Mouse (Mus musculus): ENCODE results near the gene Sfr1. TPM values are rescaled to one million over a fixed set of nuclear protein-coding genes. Genes with fewer than 3 reads are reported as not detected.

Gene Sfr1
- 268 and 309 TPM in 2 replicates for polyA plus RNA-seq (2014; fragmentation: Nextera tagmentation; extraction: Ambion mirVana)

DNA sequence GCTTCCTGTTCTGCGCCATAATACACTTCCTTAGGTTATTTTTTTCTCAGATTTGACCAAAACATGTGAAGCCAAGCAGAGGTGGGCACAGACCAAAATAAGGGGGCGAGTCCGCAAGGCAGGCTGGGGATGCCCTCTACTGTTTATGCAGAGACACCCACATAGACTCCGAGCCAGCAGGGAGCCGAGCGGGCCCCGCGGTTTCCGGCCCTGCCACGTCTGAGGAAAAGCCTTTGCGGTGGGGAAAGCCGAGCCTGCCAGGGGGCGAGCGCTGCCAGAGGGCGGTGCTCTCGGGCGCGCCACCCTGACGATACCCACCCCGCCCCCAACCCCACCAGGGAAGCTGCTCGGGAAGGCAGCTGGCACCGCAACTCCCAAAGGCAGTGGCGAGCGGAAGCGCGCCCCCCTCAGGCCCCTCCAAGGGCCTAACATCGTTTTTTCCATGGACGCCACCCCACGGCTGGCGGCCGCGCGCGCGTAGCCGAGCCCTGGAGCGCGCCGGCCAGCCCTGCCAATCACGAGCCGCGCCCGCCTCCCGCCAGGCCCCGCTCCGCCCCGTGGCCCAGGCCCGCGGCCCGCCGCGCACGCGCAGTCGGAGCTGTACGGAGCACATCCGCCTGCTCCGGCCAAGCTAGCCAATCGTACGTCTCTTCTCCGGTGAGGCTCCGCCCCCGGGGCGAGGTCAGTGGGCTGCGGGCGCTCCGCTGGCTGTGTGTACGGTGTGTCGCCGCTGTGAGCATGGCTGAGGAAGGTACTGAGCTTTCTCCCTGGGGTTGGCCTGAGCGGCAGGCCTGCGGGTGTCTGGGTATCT lies at the start of gene Sfr1:
TSS of gene Sfr1 (plus strand) at position 612 of the 811 bp plus-strand sequence.
- Histone ChIP-seq H3K27me3 (ENCODE audit: control insufficient read depth, insufficient read depth, low read length) (no peaks in the 10 kb centered on the region), H3K36me3 (ENCODE audit: control insufficient read depth, insufficient read depth, low read length) (peaks cover 39% of the 10 kb centered on the region), H3K4me3 (ENCODE audit: low read length) (peak within 1 kb of the TSS; percentile 80), H3K9me3 (ENCODE audit: control insufficient read depth, low read length) (no peaks in the 10 kb centered on the region), H3K4me1 (ENCODE audit: control insufficient read depth, insufficient read depth, low read length) (peaks cover 10% of the 10 kb centered on the region), H3K27ac (ENCODE audit: low read depth, low read length) (peak within 1 kb of the TSS; percentile 97), H3K9ac (ENCODE audit: low read depth, low read length) (peak within 1 kb of the TSS; percentile 75), H3K4me2 (replicated peaks; ENCODE audit: low read depth, low read length) (peak within 1 kb of the TSS; percentile 74)
- ATAC-seq (ENCODE audit: low FRiP score, low TSS enrichment), result peak; percentile 98
- 1% methylated on average over 69 of the region's 72 CpGs for WGBS

DNA sequence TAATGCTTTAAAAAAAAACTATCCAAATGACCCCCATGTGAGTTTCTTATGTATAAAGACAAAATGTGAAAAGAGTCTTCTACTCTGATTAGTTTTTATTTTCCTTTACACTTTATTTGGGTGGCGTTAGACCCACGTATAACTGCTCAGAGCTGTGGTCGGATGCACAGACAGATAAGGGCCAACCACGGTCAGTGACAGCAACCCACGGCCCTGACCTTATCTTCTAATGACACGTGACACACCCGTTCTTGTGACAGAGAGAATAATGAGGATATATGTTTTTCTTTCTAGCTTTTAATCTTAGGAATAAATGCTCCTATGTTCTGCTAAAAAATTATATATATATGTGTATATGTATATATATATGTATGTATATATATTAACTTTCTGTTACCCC lies 41.9 kb upstream of the Sfr1 start:
- H3K27ac ChIP-seq (ENCODE audit: low read depth, low read length), result no peak overlapping the region
- no peaks in the 10 kb centered on the region for H3K27me3 ChIP-seq (ENCODE audit: control insufficient read depth, insufficient read depth, low read length)
- no peak for ATAC-seq (ENCODE audit: low FRiP score, low TSS enrichment)
- H3K9me3 ChIP-seq (ENCODE audit: control insufficient read depth, low read length), result no peaks in the 10 kb centered on the region
- H3K36me3 ChIP-seq (ENCODE audit: control insufficient read depth, insufficient read depth, low read length), result no peaks in the 10 kb centered on the region
- H3K4me2 ChIP-seq (replicated peaks; ENCODE audit: low read depth, low read length), result no peak overlapping the region
- no peaks in the 10 kb centered on the region for H3K4me1 ChIP-seq (ENCODE audit: control insufficient read depth, insufficient read depth, low read length)
- H3K9ac ChIP-seq (ENCODE audit: low read depth, low read length), result no peak overlapping the region
- WGBS, result 83% methylated on average over 7 of the region's 7 CpGs
- no peak overlapping the region for H3K4me3 ChIP-seq (ENCODE audit: low read length)

DNA sequence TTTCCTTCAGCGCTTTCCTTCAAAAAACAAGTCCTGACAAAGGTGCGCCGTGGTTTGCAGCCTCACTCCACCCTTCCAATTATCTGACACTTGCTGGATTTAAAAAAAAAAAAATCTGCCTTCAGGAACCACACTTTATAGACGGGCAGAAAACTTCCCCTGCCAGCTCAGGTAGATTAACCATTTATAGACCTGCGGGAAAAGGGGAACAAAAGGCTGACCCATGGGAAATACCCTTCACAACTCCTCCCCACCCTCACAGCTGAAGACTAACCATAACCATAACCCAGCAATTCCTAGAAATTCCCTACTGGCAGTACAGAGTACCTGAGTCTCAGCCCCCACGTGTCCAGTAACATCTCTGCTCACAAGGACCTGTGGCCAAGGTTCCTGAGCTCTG lies 39.5 kb upstream of the Sfr1 start, which contains the start of gene Col17a1:
TSS of gene Col17a1 (minus strand) at position 101 of the 400 bp plus-strand sequence.
- Histone ChIP-seq H3K9me3 (ENCODE audit: control insufficient read depth, low read length) (no peaks in the 10 kb centered on the region), H3K36me3 (ENCODE audit: control insufficient read depth, insufficient read depth, low read length) (no peaks in the 10 kb centered on the region), H3K9ac (ENCODE audit: low read depth, low read length) (no peak within 1 kb of the TSS), H3K4me3 (ENCODE audit: low read length) (no peak within 1 kb of the TSS), H3K4me1 (ENCODE audit: control insufficient read depth, insufficient read depth, low read length) (no peaks in the 10 kb centered on the region), H3K4me2 (replicated peaks; ENCODE audit: low read depth, low read length) (no peak within 1 kb of the TSS), H3K27me3 (ENCODE audit: control insufficient read depth, insufficient read depth, low read length) (no peaks in the 10 kb centered on the region), H3K27ac (ENCODE audit: low read depth, low read length) (no peak within 1 kb of the TSS)
- 66% methylated on average over 6 of the region's 6 CpGs for WGBS
- no peak for ATAC-seq (ENCODE audit: low FRiP score, low TSS enrichment)

DNA sequence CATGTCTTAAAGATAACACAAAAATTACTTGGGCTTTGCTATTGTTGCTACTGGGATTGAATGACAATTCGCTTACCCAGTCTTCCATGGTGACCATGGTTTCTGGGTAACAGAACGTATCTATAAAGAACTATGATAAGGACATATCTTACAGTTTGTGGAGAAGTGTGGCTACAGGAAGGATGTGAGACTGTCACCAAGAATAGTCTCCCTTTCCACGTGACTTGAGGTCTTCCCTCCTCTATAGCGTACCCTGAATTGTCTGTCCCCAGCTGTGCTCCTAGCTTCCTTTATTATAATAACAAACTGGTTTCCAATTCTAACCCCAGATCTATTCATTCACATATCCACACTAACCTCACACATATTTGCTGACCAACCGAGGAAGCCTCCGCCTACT lies 35.8 kb upstream of the Sfr1 start:
- H3K4me3 ChIP-seq (ENCODE audit: low read length), result no peak overlapping the region
- no peak overlapping the region for H3K27ac ChIP-seq (ENCODE audit: low read depth, low read length)
- no peaks in the 10 kb centered on the region for H3K27me3 ChIP-seq (ENCODE audit: control insufficient read depth, insufficient read depth, low read length)
- H3K4me2 ChIP-seq (replicated peaks; ENCODE audit: low read depth, low read length), result no peak overlapping the region
- H3K4me1 ChIP-seq (ENCODE audit: control insufficient read depth, insufficient read depth, low read length), result 0 out of 2 replicates have a peak, but pooled peaks cover 5% of the 10 kb centered on the region
- H3K36me3 ChIP-seq (ENCODE audit: control insufficient read depth, insufficient read depth, low read length), result no peaks in the 10 kb centered on the region
- no peaks in the 10 kb centered on the region for H3K9me3 ChIP-seq (ENCODE audit: control insufficient read depth, low read length)
- no peak for ATAC-seq (ENCODE audit: low FRiP score, low TSS enrichment)
- 89% methylated on average over 6 of the region's 6 CpGs for WGBS
- no peak overlapping the region for H3K9ac ChIP-seq (ENCODE audit: low read depth, low read length)

DNA sequence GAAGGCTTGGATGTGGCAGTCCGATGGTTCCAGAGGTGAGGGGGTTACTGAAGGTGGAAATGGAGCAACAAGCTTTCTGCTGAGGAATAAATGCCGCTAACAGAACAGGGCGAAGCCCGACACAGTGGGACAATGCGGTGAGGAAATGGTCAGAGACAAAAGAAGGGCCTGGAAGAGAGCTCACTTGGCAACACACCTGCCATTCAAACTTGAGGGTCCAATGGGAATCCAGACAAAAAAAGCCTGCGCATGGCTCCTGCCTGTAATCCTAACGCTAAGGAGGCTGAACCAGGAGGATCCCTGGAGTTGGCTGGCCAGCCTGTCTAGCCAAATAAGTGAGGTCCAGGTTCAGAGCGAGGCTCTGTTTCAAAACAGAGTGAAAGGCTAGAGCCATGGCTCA lies 35.1 kb upstream of the Sfr1 start:
- no peak overlapping the region for H3K9ac ChIP-seq (ENCODE audit: low read depth, low read length)
- no peaks in the 10 kb centered on the region for H3K36me3 ChIP-seq (ENCODE audit: control insufficient read depth, insufficient read depth, low read length)
- 0 out of 2 replicates have a peak, but pooled peaks cover 5% of the 10 kb centered on the region for H3K4me1 ChIP-seq (ENCODE audit: control insufficient read depth, insufficient read depth, low read length)
- no peak overlapping the region for H3K27ac ChIP-seq (ENCODE audit: low read depth, low read length)
- WGBS, result 91% methylated on average over 8 of the region's 8 CpGs
- no peak for ATAC-seq (ENCODE audit: low FRiP score, low TSS enrichment)
- H3K9me3 ChIP-seq (ENCODE audit: control insufficient read depth, low read length), result no peaks in the 10 kb centered on the region
- H3K4me2 ChIP-seq (replicated peaks; ENCODE audit: low read depth, low read length), result no peak overlapping the region
- H3K27me3 ChIP-seq (ENCODE audit: control insufficient read depth, insufficient read depth, low read length), result no peaks in the 10 kb centered on the region
- no peak overlapping the region for H3K4me3 ChIP-seq (ENCODE audit: low read length)

DNA sequence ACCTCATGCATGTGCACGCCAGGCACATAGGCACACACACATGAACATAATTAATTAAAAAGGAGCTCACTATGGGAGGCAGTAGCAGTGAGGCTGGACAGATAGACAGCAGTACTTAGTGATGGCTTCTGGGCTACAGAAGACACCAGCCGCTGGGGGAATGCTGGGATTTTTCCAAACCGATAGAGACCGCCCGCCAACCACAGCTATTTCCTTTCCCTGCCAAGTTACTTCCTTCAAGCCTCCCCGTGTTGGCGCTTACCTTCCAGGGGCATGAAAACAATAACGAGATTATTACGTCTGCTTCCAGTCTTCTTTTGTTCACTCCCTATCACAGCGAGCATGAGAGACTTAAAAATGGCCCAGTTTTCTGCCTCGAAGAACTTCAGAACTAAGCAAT lies 34.4 kb upstream of the Sfr1 start:
- Histone ChIP-seq H3K9me3 (ENCODE audit: control insufficient read depth, low read length) (no peaks in the 10 kb centered on the region), H3K4me1 (ENCODE audit: control insufficient read depth, insufficient read depth, low read length) (0 out of 2 replicates have a peak, but pooled peaks cover 5% of the 10 kb centered on the region), H3K27ac (ENCODE audit: low read depth, low read length) (no peak overlapping the region), H3K4me3 (ENCODE audit: low read length) (no peak overlapping the region), H3K9ac (ENCODE audit: low read depth, low read length) (no peak overlapping the region), H3K36me3 (ENCODE audit: control insufficient read depth, insufficient read depth, low read length) (no peaks in the 10 kb centered on the region), H3K4me2 (replicated peaks; ENCODE audit: low read depth, low read length) (no peak overlapping the region), H3K27me3 (ENCODE audit: control insufficient read depth, insufficient read depth, low read length) (no peaks in the 10 kb centered on the region)
- 93% methylated on average over 11 of the region's 11 CpGs for WGBS
- no peak for ATAC-seq (ENCODE audit: low FRiP score, low TSS enrichment)

DNA sequence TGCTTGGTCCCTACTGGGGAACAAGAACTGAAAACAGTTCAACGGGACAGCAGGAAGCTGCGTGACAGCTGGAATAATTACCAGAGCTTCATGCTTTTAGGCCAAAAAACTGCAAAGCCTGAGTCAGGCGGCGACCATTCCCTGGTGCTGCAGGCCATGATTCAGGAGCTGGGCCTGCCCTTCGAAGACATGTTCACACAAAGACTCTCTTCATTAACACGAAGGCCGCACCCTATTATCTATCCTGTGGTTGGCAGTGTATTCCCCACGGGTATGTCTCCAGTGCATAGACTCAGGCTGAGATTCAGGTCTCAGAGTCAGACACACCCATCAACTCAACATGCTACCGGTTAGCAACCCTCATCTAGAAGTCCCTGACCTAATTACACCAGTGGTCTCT lies 33.2 kb upstream of the Sfr1 start:
- WGBS, result 72% methylated on average over 9 of the region's 9 CpGs
- Histone ChIP-seq H3K4me1 (ENCODE audit: control insufficient read depth, insufficient read depth, low read length) (0 out of 2 replicates have a peak, but pooled peaks cover 5% of the 10 kb centered on the region), H3K9ac (ENCODE audit: low read depth, low read length) (no peak overlapping the region), H3K27me3 (ENCODE audit: control insufficient read depth, insufficient read depth, low read length) (no peaks in the 10 kb centered on the region), H3K9me3 (ENCODE audit: control insufficient read depth, low read length) (no peaks in the 10 kb centered on the region), H3K4me2 (replicated peaks; ENCODE audit: low read depth, low read length) (no peak overlapping the region), H3K4me3 (ENCODE audit: low read length) (no peak overlapping the region), H3K36me3 (ENCODE audit: control insufficient read depth, insufficient read depth, low read length) (no peaks in the 10 kb centered on the region), H3K27ac (ENCODE audit: low read depth, low read length) (no peak overlapping the region)
- ATAC-seq (ENCODE audit: low FRiP score, low TSS enrichment), result no peak

DNA sequence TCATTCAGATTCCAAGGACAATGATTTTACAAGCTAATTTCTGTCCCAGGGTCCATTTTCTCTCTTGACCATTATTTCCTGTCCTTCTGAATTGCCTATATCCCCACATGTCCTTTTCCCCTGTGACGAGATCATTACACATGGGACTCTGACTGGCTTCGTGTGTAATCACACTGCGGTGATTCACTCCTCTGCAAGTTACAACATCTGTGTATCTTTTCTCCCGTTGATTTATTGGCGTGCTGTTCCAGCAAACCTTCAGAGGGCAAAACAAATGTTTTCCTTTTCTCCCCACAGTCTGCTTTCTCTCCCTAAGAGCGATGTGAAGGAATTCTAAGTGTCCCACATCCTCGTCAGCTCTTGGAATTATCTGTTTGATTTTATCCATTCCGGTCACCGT lies 31.7 kb upstream of the Sfr1 start:
- Histone ChIP-seq H3K4me2 (replicated peaks; ENCODE audit: low read depth, low read length) (no peak overlapping the region), H3K36me3 (ENCODE audit: control insufficient read depth, insufficient read depth, low read length) (no peaks in the 10 kb centered on the region), H3K27me3 (ENCODE audit: control insufficient read depth, insufficient read depth, low read length) (no peaks in the 10 kb centered on the region), H3K9ac (ENCODE audit: low read depth, low read length) (no peak overlapping the region), H3K4me1 (ENCODE audit: control insufficient read depth, insufficient read depth, low read length) (0 out of 2 replicates have a peak, but pooled peaks cover 5% of the 10 kb centered on the region), H3K27ac (ENCODE audit: low read depth, low read length) (no peak overlapping the region), H3K9me3 (ENCODE audit: control insufficient read depth, low read length) (no peaks in the 10 kb centered on the region), H3K4me3 (ENCODE audit: low read length) (no peak overlapping the region)
- WGBS, result 28% methylated on average over 9 of the region's 9 CpGs
- ATAC-seq (ENCODE audit: low FRiP score, low TSS enrichment), result no peak

DNA sequence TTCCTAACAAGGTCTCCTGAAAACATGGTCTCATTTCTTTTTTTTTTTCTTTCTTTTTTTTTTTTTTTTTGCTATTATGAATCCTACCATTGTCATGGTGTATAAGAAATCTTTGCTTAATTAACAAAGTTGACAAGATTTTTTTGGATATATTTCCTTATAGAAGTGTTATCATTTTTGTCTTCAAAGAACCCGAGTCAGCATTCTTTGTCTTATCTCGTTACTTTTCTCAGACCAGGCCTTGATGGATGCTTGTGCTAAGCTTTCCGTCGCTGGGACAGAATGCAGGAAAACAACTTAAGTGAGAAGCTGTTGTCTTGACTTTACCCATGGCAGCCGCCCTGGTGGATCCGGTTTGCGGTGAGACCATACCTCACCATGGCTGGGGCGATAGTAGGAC lies 31.0 kb upstream of the Sfr1 start:
- Histone ChIP-seq H3K9ac (ENCODE audit: low read depth, low read length) (no peak overlapping the region), H3K4me2 (replicated peaks; ENCODE audit: low read depth, low read length) (no peak overlapping the region), H3K27me3 (ENCODE audit: control insufficient read depth, insufficient read depth, low read length) (no peaks in the 10 kb centered on the region), H3K36me3 (ENCODE audit: control insufficient read depth, insufficient read depth, low read length) (no peaks in the 10 kb centered on the region), H3K27ac (ENCODE audit: low read depth, low read length) (no peak overlapping the region), H3K9me3 (ENCODE audit: control insufficient read depth, low read length) (no peaks in the 10 kb centered on the region), H3K4me1 (ENCODE audit: control insufficient read depth, insufficient read depth, low read length) (0 out of 2 replicates have a peak, but pooled peaks cover 5% of the 10 kb centered on the region), H3K4me3 (ENCODE audit: low read length) (no peak overlapping the region)
- WGBS, result 88% methylated on average over 8 of the region's 8 CpGs
- ATAC-seq (ENCODE audit: low FRiP score, low TSS enrichment), result no peak
